Mouse (Mus musculus) midbrain, postnatal 0 days (tissue): Measurements from ENCODE around the gene Tspan4. TPM values are rescaled to one million over a fixed set of nuclear protein-coding genes. Genes with fewer than 3 reads are reported as not detected.
"Not testable (repeated sequence)": the region's sequence is repeated elsewhere in the genome, so short reads cannot be mapped to it uniquely, and the experiment has no call there.

Source experiments
- ATAC-seq: fragments of 200-750 bp; cut with Nextera tagmentation; 2 replicates; pipeline ENCODE4 v1.8.0; 2017; ENCODE audit warnings: moderate number of reproducible peaks, mild to moderate bottlenecking, moderate TSS enrichment, moderate library complexity; ENCODE audit not compliant: low FRiP score
- DNase-seq: peaks from one replicate; pipeline ENCODE4 v3.0.0-alpha.2; 2015; ENCODE audit warnings: low spot score
- H3K27ac ChIP-seq: fragments of 300-500 bp; sonication (generic); 2 replicates; pipeline ENCODE4 v1.5.1; 2014; ENCODE audit warnings: low read depth, mild to moderate bottlenecking, low read length, mixed read lengths
- H3K27me3 ChIP-seq: fragments of 300-500 bp; sonication (generic); 2 replicates; pipeline ENCODE4 v1.6.1; 2014; ENCODE audit warnings: low read length, control low read depth, mixed read lengths; ENCODE audit not compliant: insufficient read depth
- H3K36me3 ChIP-seq: fragments of 300-500 bp; sonication (generic); 2 replicates; pipeline ENCODE4 v1.6.1; 2014; ENCODE audit warnings: low read length, control low read depth, mixed read lengths; ENCODE audit not compliant: insufficient read depth
- H3K4me1 ChIP-seq: fragments of 300-500 bp; sonication (generic); 2 replicates; pipeline ENCODE4 v1.6.1; 2014; ENCODE audit warnings: mild to moderate bottlenecking, control low read depth, antibody characterized with exemption, low read length, mixed read lengths; ENCODE audit not compliant: insufficient read depth
- H3K4me2 ChIP-seq: fragments of 300-500 bp; sonication (generic); 2 replicates; pipeline ENCODE4 v1.6.1; 2014; ENCODE audit warnings: low read depth, mild to moderate bottlenecking, low read length, mixed read lengths; ENCODE audit not compliant: poor library complexity, severe bottlenecking
- H3K4me3 ChIP-seq: fragments of 300-500 bp; sonication (generic); 2 replicates; pipeline ENCODE4 v1.5.1; 2014; ENCODE audit warnings: low read depth, mild to moderate bottlenecking, low read length, moderate library complexity
- H3K9ac ChIP-seq: fragments of 300-500 bp; sonication (generic); replicated peaks from 2 replicates; pipeline ENCODE4 v1.6.1; 2014; ENCODE audit warnings: mild to moderate bottlenecking, low read length, moderate library complexity, mixed read lengths; ENCODE audit not compliant: poor library complexity, severe bottlenecking
- H3K9me3 ChIP-seq: fragments of 300-500 bp; sonication (generic); 2 replicates; pipeline ENCODE4 v1.6.1; 2016; ENCODE audit warnings: low read length, control low read depth
- CTCF ChIP-seq: IDR thresholded peaks from 2 replicates; pipeline ENCODE4 v1.5.1; 2016; ENCODE audit warnings: antibody characterized with exemption, mild to moderate bottlenecking
- WGBS: fragments of 180-500 bp; shearing (Covaris S2); extraction: QIAGEN DNeasy Blood & Tissue Kit; methylation state at CpG from one replicate; pipeline ENCODE4 v1.1.7; 2014; 5-methylcytosine and 5-hydroxymethylcytosine counted together
- polyA plus RNA-seq: library from polyadenylated mRNA; unstranded; fragments of >200 nt; fragmentation: Nextera tagmentation; extraction: Ambion mirVana; gene quantifications from 2 replicates; pipeline ENCODE4 v1.2.1, GENCODE M21; 2015
- total RNA-seq: library from RNA; depleted of rRNA; stranded (reverse); fragments of >200 nt; gene quantifications from 2 replicates; pipeline ENCODE4 v1.2.3, GENCODE M21; 2014

Gene Tspan4
- total and polyA plus RNA-seq, 2 experiments from 2014 or later, result 68.1 to 94.8 TPM

GRCm38 (mm10) chr7:141443081-141443821 lies 31.8 kb upstream of the Tspan4 start:
- 26% methylated on average over 12 of the region's 12 CpGs for WGBS
- Histone ChIP-seq H3K36me3 (no peaks in the 10 kb centered on the region), H3K9ac (no peak overlapping the region; the same call in 1 of the 2 replicates), H3K27me3 (no peaks in the 10 kb centered on the region), H3K9me3 (no peaks in the 10 kb centered on the region), H3K4me3 (peak overlapping the region; percentile 14; the same call in 1 of the 2 replicates), H3K4me2 (peak overlapping the region; percentile 49), H3K27ac (no peak overlapping the region), H3K4me1 (peaks cover 2% of the 10 kb centered on the region; the same call in 1 of the 2 replicates)
- peak; percentile 58 for DNase-seq
- peak; percentile 28; the same call in 1 of the 2 replicates for TF ChIP-seq CTCF
- no peak for ATAC-seq

- Histone ChIP-seq H3K27me3 (no peaks in the 10 kb centered on the region), H3K4me3 (peak within 1 kb of the TSS; percentile 14; the same call in 1 of the 2 replicates), H3K27ac (no peak within 1 kb of the TSS), H3K4me1 (no peaks in the 10 kb centered on the region; the same call in 1 of the 2 replicates), H3K36me3 (no peaks in the 10 kb centered on the region), H3K9ac (no peak within 1 kb of the TSS; the same call in 1 of the 2 replicates), H3K4me2 (peak within 1 kb of the TSS; percentile 49), H3K9me3 (no peaks in the 10 kb centered on the region)
- WGBS, result under 1% methylated on average over 25 of the region's 25 CpGs
- DNase-seq (peak; percentile 38), ATAC-seq (no peak)
- no peak for TF ChIP-seq CTCF
These were observed 31.2 kb upstream of the Tspan4 start, which contains the start of gene Pidd1 for GRCm38 (mm10) chr7:141443828-141444237. Gene Pidd1 (minus strand): TSS chr7:141444025.

- H3K4me1 ChIP-seq, H3K36me3 ChIP-seq, H3K9me3 ChIP-seq, ATAC-seq, H3K4me3 ChIP-seq, DNase-seq, H3K9ac ChIP-seq, H3K27me3 ChIP-seq, H3K27ac ChIP-seq: not testable (repeated sequence)
- 85% methylated on average over 3 of the region's 3 CpGs for WGBS
- H3K4me2 ChIP-seq, result peak overlapping the region; percentile 64
These were observed 28.7 kb upstream of the Tspan4 start for GRCm38 (mm10) chr7:141446374-141446773.

- ATAC-seq, result peak; percentile 91
- peak; percentile 98 for DNase-seq
- under 1% methylated on average over 61 of the region's 63 CpGs for WGBS
These were observed 27.7 kb upstream of the Tspan4 start, which contains the start of gene Rplp2 for GRCm38 (mm10) chr7:141447110-141447991. Gene Rplp2 (plus strand): TSS chr7:141447370.

GRCm38 (mm10) chr7:141451928-141452327 lies 23.1 kb upstream of the Tspan4 start:
- no peak overlapping the region for H3K27ac ChIP-seq
- no peaks in the 10 kb centered on the region for H3K27me3 ChIP-seq
- DNase-seq (no peak), ATAC-seq (no peak)
- no peaks in the 10 kb centered on the region for H3K9me3 ChIP-seq
- TF ChIP-seq CTCF, result no peak
- H3K4me2 ChIP-seq, result no peak overlapping the region
- peaks cover 14% of the 10 kb centered on the region for H3K36me3 ChIP-seq
- H3K4me1 ChIP-seq, result peaks cover 5% of the 10 kb centered on the region
- no peak overlapping the region for H3K9ac ChIP-seq
- no peak overlapping the region for H3K4me3 ChIP-seq

More at GRCm38 (mm10) chr7:141447110-141447991, 27.7 kb upstream of the Tspan4 start, which contains the start of gene Rplp2:
- Histone ChIP-seq H3K27ac (peak within 1 kb of the TSS; percentile 93), H3K36me3 (peaks cover 14% of the 10 kb centered on the region), H3K4me1 (no peaks in the 10 kb centered on the region; the same call in 1 of the 2 replicates), H3K9me3 (no peaks in the 10 kb centered on the region), H3K4me3 (peak within 1 kb of the TSS; percentile 54), H3K9ac (peak within 1 kb of the TSS; percentile 89), H3K4me2 (peak within 1 kb of the TSS; percentile 64), H3K27me3 (no peaks in the 10 kb centered on the region)
- peak; percentile 29; the same call in 1 of the 2 replicates for TF ChIP-seq CTCF
